Mouse (Mus musculus) forebrain, embryonic 13.5 days (tissue): ENCODE data around the gene Mdfi. TPM values are rescaled to one million over a fixed set of nuclear protein-coding genes. Genes with fewer than 3 reads are reported as not detected.

ENCODE experiments used
- ATAC-seq: fragments of 200-750 bp; cut with Nextera tagmentation; 2 replicates; pipeline ENCODE4 v1.8.0; 2017
- H3K27ac ChIP-seq: fragments of 300-500 bp; sonication (generic); 2 replicates; pipeline ENCODE4 v1.5.1; 2015; ENCODE audit warnings: inconsistent platforms, mild to moderate bottlenecking, moderate library complexity
- H3K27me3 ChIP-seq: fragments of 300-500 bp; sonication (generic); 2 replicates; pipeline ENCODE4 v1.6.1; 2015; ENCODE audit warnings: mild to moderate bottlenecking, inconsistent platforms
- H3K36me3 ChIP-seq: fragments of 300-500 bp; sonication (generic); 2 replicates; pipeline ENCODE4 v1.6.1; 2015; ENCODE audit warnings: mild to moderate bottlenecking, inconsistent platforms; ENCODE audit not compliant: poor library complexity, severe bottlenecking
- H3K4me1 ChIP-seq: fragments of 300-500 bp; sonication (generic); 2 replicates; pipeline ENCODE4 v1.6.1; 2015; ENCODE audit warnings: inconsistent platforms
- H3K4me2 ChIP-seq: fragments of 300-500 bp; sonication (generic); 2 replicates; pipeline ENCODE4 v1.6.1; 2015; ENCODE audit warnings: inconsistent platforms, mild to moderate bottlenecking, moderate library complexity
- H3K4me3 ChIP-seq: fragments of 300-500 bp; sonication (generic); 2 replicates; pipeline ENCODE4 v1.5.1; 2015; ENCODE audit warnings: mild to moderate bottlenecking, inconsistent platforms
- H3K9ac ChIP-seq: fragments of 300-500 bp; sonication (generic); 2 replicates; pipeline ENCODE4 v1.6.1; 2015; ENCODE audit warnings: mild to moderate bottlenecking, inconsistent platforms
- H3K9me3 ChIP-seq: fragments of 300-500 bp; sonication (generic); replicated peaks from 2 replicates; pipeline ENCODE4 v1.6.1; 2016; ENCODE audit warnings: inconsistent platforms
- WGBS: fragments of 180-500 bp; shearing (Covaris S2); methylation state at CpG from one replicate; pipeline ENCODE4 v1.1.7; 2015; 5-methylcytosine and 5-hydroxymethylcytosine counted together
- polyA plus RNA-seq: library from polyadenylated mRNA; unstranded; fragments of >200 nt; fragmentation: Nextera tagmentation; extraction: Ambion mirVana; gene quantifications from 2 replicates; pipeline ENCODE4 v1.2.1, GENCODE M21; 2015

The Mdfi gene
- polyA plus RNA-seq, 1 experiment from 2014 or later = 2.6 TPM

GRCm38 (mm10) chr17:47769389-47770299 lies 64.8 kb downstream of the Mdfi start:
- 87% methylated on average over 11 of the region's 11 CpGs for WGBS
- no peak for ATAC-seq
- Histone ChIP-seq H3K9ac (no peak overlapping the region), H3K27me3 (0 out of 2 replicates have a peak, but pooled peaks cover 10% of the 10 kb centered on the region), H3K27ac (no peak overlapping the region), H3K9me3 (peaks cover 9% of the 10 kb centered on the region), H3K4me2 (no peak overlapping the region), H3K4me3 (no peak overlapping the region), H3K4me1 (no peaks in the 10 kb centered on the region), H3K36me3 (no peaks in the 10 kb centered on the region)

GRCm38 (mm10) chr17:47768707-47769276 lies 65.7 kb downstream of the Mdfi start:
- no peak for ATAC-seq
- Histone ChIP-seq H3K27ac (no peak overlapping the region), H3K9ac (no peak overlapping the region), H3K4me3 (no peak overlapping the region), H3K27me3 (0 out of 2 replicates have a peak, but pooled peaks cover 10% of the 10 kb centered on the region), H3K4me2 (no peak overlapping the region), H3K36me3 (no peaks in the 10 kb centered on the region), H3K4me1 (peaks cover under 1% of the 10 kb centered on the region; the same call in 1 of the 2 replicates), H3K9me3 (peaks cover 9% of the 10 kb centered on the region)
- 56% methylated on average over 12 of the region's 12 CpGs for WGBS

- Histone ChIP-seq H3K9me3 (peaks cover 8% of the 10 kb centered on the region), H3K4me1 (peaks cover 12% of the 10 kb centered on the region), H3K27ac (no peak overlapping the region), H3K4me3 (no peak overlapping the region), H3K9ac (no peak overlapping the region), H3K36me3 (no peaks in the 10 kb centered on the region), H3K4me2 (no peak overlapping the region), H3K27me3 (0 out of 2 replicates have a peak, but pooled peaks cover 10% of the 10 kb centered on the region)
- WGBS = 65% methylated on average over 10 of the region's 17 CpGs
- ATAC-seq = no peak
These were observed 66.9 kb downstream of the Mdfi start for GRCm38 (mm10) chr17:47767456-47768141.

- no peak overlapping the region for H3K4me3 ChIP-seq
- H3K4me1 ChIP-seq = peaks cover 16% of the 10 kb centered on the region
- H3K36me3 ChIP-seq = no peaks in the 10 kb centered on the region
- no peak overlapping the region for H3K4me2 ChIP-seq
- H3K27me3 ChIP-seq = 0 out of 2 replicates have a peak, but pooled peaks cover 10% of the 10 kb centered on the region
- H3K27ac ChIP-seq = no peak overlapping the region
- no peak for ATAC-seq
- H3K9me3 ChIP-seq = peaks cover 3% of the 10 kb centered on the region
- H3K9ac ChIP-seq = no peak overlapping the region
- 77% methylated on average over 2 of the region's 2 CpGs for WGBS
These were observed 67.4 kb downstream of the Mdfi start for GRCm38 (mm10) chr17:47767081-47767455.

- Histone ChIP-seq H3K9me3 (no peaks in the 10 kb centered on the region), H3K4me2 (no peak overlapping the region), H3K4me1 (peaks cover 16% of the 10 kb centered on the region), H3K4me3 (no peak overlapping the region), H3K27ac (no peak overlapping the region), H3K27me3 (0 out of 2 replicates have a peak, but pooled peaks cover 10% of the 10 kb centered on the region), H3K9ac (no peak overlapping the region), H3K36me3 (no peaks in the 10 kb centered on the region)
- WGBS = 90% methylated on average over 6 of the region's 6 CpGs
- ATAC-seq = no peak
These were observed 68.0 kb downstream of the Mdfi start for GRCm38 (mm10) chr17:47766407-47767043.

- no peaks in the 10 kb centered on the region for H3K36me3 ChIP-seq
- ATAC-seq = no peak
- H3K4me3 ChIP-seq = no peak overlapping the region
- H3K4me1 ChIP-seq = peaks cover 16% of the 10 kb centered on the region
- no peak overlapping the region for H3K9ac ChIP-seq
- no peaks in the 10 kb centered on the region for H3K9me3 ChIP-seq
- H3K27me3 ChIP-seq = 0 out of 2 replicates have a peak, but pooled peaks cover 10% of the 10 kb centered on the region
- 73% methylated on average over 4 of the region's 4 CpGs for WGBS
- no peak overlapping the region for H3K4me2 ChIP-seq
- no peak overlapping the region for H3K27ac ChIP-seq
These were observed 68.5 kb downstream of the Mdfi start for GRCm38 (mm10) chr17:47765986-47766385.

Other genes starting within 250 kb of the Mdfi start
- gene Bysl, start 223.2 kb downstream of the Mdfi start, polyA plus RNA-seq = 29.7 and 33.2 TPM in 2 replicates
- gene Med20, start 223.1 kb downstream of the Mdfi start, polyA plus RNA-seq = 42.6 and 45.2 TPM in 2 replicates
- gene Gm20517, start 223.1 kb downstream of the Mdfi start, polyA plus RNA-seq = 1.7 and 3.0 TPM in 2 replicates
- gene Usp49, start 204.0 kb downstream of the Mdfi start, polyA plus RNA-seq = 10.2 and 11.2 TPM in 2 replicates
- 295 and 350 TPM in 2 replicates for gene Tomm6, start 146.3 kb downstream of the Mdfi start, polyA plus RNA-seq
- gene Frs3, start 145.7 kb downstream of the Mdfi start, polyA plus RNA-seq = 11.6 and 11.8 TPM in 2 replicates
- 0.21 and 0.54 TPM in 2 replicates for gene Gm21981, start 140.2 kb downstream of the Mdfi start, polyA plus RNA-seq
- not detected in 2 replicates for gene Prickle4, start 140.0 kb downstream of the Mdfi start, polyA plus RNA-seq
- gene Pgc, start 107.8 kb downstream of the Mdfi start, polyA plus RNA-seq = not detected in 2 replicates
- 1.5 and 1.7 TPM in 2 replicates for gene Tfeb, start 97.7 kb downstream of the Mdfi start, polyA plus RNA-seq
- 13.4 and 15.6 TPM in 2 replicates for gene Foxp4, start 90.0 kb upstream of the Mdfi start, polyA plus RNA-seq
- not detected in 2 replicates for gene 1700122O11Rik, start 203.6 kb upstream of the Mdfi start, polyA plus RNA-seq